Mouse (Mus musculus): ENCODE results near the gene Chmp1a. TPM values are rescaled to one million over a fixed set of nuclear protein-coding genes. Genes with fewer than 3 reads are reported as not detected.
A peak's percentile ranks its signal among the peaks of the same experiment; 100 is the strongest.
"Not testable (repeated sequence)": the region's sequence is repeated elsewhere in the genome, so short reads cannot be mapped to it uniquely, and the experiment has no call there.

Gene Chmp1a
- total RNA-seq, 2 experiments from 2014 or later = 114 to 131 TPM

DNA sequence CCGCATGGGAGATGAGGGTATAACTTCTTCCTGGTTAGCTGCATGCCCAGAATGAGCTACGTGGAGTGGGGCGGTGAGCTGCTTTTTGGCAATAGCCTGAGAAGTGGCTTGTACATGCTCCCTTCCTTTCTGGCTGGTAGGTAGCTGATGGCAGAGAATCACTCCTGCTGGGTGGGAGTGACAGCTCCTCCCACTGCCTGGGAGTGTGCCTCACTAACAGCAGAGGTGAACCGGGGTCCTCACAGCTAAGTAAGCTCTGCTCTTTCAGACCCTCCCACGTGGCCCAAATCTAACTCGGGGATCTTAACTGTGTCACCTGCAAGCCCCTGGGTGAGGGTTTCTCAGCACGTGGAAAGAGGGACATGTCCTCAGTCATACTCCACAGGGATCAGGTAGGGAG lies 20.0 kb upstream of the Chmp1a start:
- DNase-seq (ENCODE audit: low spot score in 2 of 2) = peak in 1 of 2 experiments; percentile 24

DNA sequence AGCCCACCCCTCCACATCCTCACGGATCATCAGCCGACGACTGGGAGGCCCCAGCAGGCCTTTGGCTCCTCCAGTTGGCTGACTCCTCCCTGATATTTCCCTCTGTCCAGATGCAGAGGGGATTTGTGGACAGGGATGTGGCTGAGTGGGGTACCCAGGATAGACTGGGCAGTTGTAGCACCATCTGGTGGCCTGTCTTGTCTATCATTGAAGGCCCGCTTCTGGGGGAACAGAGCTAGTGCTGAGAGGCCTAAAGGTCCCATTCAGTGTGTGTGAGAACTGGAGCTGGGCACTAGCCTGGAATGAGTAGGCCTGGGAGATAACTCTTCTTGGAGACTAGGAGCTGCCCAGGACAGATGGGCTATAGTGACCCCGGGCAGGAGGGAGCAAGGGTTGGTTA lies 19.2 kb upstream of the Chmp1a start:
- peak in 1 of 2 experiments; percentile 29 for DNase-seq (ENCODE audit: low spot score in 2 of 2)

DNA sequence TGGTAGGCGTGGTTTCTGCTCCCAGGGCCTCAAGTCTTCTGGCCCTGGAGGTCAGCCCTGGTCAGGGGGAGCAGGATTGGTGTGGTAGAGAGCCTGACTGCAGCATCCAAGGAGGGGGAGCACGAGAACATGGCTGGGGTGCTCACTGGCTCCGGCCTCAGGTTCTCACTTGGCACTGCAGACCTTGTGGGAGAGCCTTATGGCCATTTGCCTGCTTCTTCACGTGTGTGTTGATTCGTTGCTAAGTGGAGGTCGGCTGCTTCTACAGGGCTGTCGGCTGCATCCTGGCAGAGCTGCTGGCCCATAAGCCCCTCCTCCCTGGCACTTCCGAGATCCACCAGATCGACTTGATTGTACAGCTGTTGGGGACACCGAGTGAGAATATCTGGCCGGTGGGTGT lies 17.8 kb upstream of the Chmp1a start:
- DNase-seq (ENCODE audit: low spot score in 2 of 2) = not testable (repeated sequence)

GRCm38 (mm10) chr8:123228416-123228815 lies 15.9 kb upstream of the Chmp1a start:
- no peak for DNase-seq (ENCODE audit: low spot score in 2 of 2)

- peak; percentile 88 to 95 for DNase-seq (ENCODE audit: low spot score in 2 of 2)
These were observed 12.0 kb upstream of the Chmp1a start, which contains the start of gene Cdk10 for GRCm38 (mm10) chr8:123224278-123225266. Gene Cdk10 (plus strand): TSS chr8:123224842.

GRCm38 (mm10) chr8:123220917-123221316 lies 8.4 kb upstream of the Chmp1a start:
- no peak for DNase-seq (ENCODE audit: low spot score in 2 of 2)

DNA sequence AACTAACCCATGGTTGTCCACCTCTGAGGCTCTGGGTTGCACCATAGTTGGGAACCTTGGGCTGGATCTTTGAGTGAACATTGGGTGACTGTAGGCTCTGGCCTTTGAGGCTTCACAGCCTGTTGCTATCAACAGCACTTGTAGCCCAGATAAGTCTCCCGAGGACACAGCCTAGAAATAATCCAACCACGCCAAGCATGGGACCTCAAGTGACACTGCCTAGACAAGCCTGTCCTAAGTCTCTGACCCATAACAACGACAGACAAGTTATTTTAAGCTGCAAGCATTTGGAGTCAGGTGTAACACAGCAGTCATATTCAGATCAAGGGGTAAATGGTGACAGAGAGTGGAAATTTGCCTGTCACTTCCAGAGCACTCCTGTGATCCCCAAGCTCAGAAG lies 2.9 kb upstream of the Chmp1a start:
- no peak for DNase-seq (ENCODE audit: low spot score in 2 of 2)

DNA sequence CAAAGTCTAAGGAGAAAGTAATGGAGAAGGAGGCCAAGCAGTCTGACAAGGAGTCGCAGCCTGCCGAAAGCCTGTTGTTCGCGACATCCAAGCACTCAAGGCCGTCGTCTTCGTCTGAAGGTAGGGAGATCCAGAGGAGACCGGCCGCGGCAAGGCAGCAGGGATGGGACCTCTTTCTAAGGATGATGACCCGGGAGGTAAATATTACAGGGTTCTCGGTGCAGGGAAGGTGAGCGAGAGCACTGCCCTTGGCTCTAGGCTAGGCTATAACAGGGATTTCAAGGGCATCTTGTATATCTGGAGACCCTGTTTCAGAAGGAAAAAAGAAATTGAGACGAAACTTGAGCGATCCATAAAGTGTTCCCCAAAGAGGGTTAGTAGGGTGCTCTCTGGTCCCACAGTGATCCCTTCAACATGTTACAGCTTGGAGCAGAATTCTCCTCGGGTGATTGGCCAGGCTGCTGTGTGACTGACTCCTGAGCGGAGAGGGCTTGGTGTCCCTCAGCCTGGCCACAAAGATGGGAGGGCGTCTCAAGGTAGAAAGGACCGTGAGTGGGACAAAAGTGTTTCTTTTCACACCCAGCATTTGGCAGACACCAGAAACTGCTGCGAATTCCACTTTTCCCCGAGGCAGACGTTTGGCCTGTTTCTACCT lies 682 bp upstream of the Chmp1a start:
- no peak for DNase-seq (ENCODE audit: low spot score in 2 of 2)

GRCm38 (mm10) chr8:123211876-123212275 lies 687 bp downstream of the Chmp1a start:
- no peak for DNase-seq (ENCODE audit: low spot score in 2 of 2)

DNA sequence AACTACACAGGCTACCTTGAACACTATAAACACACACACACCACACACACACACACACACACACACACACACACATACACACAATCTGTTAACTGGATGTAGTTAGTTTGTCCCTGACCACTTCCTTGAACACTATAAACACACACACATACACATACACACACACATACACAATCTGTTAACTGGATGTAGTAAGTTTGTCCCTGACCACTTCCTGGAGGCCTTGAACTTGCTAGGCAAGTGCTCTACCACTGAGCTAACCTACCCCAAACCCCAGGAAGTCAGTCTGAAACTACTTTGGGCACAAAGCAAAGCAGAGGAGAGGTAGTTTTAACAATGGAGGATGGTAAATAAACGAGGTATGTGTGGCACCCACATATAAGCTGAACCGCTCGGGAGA lies 9.0 kb downstream of the Chmp1a start:
- DNase-seq (ENCODE audit: low spot score in 2 of 2) = no peak

DNA sequence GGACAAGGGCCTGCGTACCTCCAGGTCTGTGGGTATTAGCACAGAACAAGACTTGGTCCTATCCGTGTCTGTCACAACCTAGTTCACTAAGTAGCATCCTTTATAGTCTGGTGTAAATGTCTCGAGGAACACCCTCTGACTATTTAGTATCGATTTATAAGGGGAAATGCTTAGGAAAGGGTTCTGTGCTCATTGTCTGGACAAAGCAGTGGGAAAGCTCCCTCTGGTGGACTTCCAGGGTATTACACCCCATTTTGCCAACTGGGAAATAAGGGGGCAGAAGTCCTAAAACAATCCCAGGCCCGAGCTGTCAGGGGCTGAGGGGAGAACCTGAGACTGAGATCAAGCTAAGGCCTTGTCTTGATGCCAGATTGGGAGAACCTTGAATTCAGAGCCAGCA lies 10.3 kb downstream of the Chmp1a start:
- peak; percentile 79 to 85 for DNase-seq (ENCODE audit: low spot score in 2 of 2)

DNA sequence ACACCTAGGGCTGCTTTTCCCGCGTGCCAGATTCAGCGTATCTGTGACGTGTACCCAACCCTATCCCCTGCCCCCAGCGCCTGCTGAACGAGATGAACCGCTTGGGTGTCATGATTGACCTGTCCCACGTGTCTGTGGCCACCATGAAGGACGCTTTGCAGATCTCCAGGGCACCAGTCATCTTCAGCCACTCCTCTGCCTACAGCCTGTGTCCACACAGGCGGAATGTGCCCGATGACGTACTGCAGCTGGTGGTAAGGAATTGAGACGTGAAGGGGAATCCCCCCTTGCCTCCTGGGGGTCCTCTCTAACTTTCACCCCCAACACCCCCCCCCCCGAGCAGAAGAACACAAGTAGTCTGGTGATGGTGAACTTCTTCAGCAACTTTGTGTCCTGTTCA lies 12.7 kb downstream of the Chmp1a start:
- DNase-seq (ENCODE audit: low spot score in 2 of 2) = no peak

GRCm38 (mm10) chr8:123197016-123197415 lies 15.5 kb downstream of the Chmp1a start:
- not testable (repeated sequence) for DNase-seq (ENCODE audit: low spot score in 2 of 2)

- DNase-seq (ENCODE audit: low spot score in 2 of 2) = no peak
These were observed 18.8 kb downstream of the Chmp1a start for GRCm38 (mm10) chr8:123193771-123194170.

- DNase-seq (ENCODE audit: low spot score in 2 of 2) = no peak
These were observed 20.7 kb downstream of the Chmp1a start for GRCm38 (mm10) chr8:123191908-123192307.

DNA sequence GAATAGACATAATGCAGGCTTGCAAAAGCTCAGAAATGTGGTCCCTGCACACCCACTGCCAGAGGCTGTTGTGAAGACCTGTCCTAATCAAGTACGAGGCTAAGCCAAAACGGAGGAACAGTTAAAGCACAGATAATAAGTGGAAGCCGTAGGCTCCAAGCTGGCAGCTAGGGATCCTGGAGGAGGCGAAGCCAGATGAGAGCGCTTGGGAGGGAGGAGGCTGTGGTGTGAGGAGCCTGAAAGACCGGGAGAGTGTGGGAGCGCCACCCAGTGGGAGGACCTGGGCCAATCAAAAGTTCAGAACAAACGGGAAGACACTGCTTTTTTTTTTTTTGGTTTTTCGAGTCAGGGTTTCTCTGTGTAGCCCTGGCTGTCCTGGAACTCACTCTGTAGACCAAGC lies 21.9 kb downstream of the Chmp1a start:
- DNase-seq (ENCODE audit: low spot score in 2 of 2) = peak; percentile 60 to 78

DNA sequence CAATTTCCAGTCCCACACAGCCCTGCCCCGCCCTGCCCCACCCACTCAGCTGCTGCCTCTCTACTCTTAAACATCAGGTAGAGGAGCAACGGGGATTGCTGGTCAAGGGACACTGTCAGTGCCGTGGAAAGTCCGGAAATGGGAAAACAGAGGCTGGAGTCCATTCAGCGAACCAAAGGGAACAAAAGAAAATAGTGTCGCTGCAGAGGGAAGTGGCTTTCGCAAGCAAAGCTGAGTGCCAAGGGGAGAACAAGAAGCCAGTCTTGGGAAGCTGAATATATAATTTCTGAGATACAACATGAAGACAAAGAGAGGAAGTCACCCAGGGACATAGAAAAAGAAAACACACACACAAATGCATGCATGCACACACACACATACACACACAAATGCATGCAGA lies 23.7 kb downstream of the Chmp1a start:
- no peak for DNase-seq (ENCODE audit: low spot score in 2 of 2)

DNA sequence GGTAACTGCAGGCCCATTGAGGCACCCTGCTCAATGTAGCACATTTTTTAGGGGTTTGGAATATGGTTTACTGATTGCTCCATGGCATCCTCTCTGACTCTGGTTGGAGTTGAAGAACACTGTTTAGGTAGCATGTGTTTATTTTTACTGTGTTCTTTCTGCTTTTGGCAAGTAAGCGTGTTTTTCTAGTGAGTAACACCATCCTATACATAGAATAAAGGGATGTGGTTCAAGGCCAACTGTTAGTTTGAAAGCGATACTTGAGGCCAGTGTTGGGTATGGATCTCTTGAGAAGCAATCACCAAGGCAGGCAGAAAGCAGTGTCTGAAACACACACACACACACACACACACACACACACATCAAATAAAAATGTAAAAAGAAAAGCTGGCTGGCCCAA lies 24.6 kb downstream of the Chmp1a start:
- no peak for DNase-seq (ENCODE audit: low spot score in 2 of 2)

DNA sequence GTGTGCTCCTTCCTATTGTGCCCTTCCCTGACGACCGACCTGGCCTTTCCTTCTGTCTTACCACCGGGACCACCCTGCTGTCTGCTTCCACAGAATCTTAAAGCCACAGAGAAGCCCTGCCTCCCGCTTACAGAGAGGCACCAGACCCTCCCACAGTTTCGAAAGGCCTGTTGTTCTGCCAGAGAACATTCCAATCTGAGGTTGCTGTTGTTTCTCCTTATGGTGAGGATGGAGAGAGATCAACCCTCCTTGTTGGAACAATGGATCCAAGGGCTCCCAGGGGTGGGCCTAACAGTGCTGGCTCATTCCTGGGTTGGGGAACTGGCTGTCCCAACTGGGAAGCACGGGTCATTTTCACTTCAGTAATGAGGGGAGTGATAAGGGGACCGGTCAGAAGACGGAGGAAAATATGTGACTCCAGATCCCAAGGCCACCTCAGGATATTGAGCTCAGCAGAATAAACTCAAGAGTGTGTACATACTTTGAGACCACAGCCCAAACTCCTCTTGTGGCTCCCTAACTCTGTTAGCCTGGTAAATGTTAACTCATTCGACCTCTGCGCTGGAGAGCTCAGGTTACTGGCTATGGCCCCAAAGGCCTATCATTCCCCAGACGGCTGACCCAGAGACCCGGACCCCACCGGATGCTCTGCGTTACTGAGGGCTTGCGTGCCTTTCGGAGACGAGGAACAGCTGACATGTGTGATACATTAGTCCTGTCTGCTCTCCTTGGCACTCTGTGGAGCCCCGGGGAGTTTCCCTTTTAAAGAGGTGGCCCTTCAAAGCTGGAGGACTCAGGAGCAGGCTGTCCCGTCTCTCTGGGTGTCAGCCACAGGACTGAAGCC lies 26.8 kb downstream of the Chmp1a start, which contains the start of gene Dpep1:
TSS of gene Dpep1 (plus strand) at position 677 of the 844 bp plus-strand sequence.
- no peak for DNase-seq (ENCODE audit: low spot score in 2 of 2)

DNA sequence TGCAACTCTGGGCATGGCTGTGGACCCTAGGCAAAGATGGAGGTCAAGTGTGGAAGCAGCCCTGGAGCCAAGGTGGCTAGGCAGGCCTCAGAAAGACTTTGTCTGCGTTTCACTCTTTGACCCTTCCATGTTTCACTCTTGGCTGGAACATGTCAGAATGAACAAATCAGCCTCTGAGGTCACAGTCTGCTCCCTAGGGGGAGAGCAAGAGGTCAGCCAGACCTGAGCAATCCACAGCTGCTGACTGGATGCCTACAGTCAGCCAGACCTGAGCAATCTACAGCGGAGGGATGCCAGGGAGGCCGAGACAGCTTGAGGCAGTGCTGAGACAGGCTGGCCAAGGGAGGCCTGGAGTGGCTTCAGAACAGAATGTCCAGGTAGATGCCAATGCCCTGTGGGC lies 31.2 kb downstream of the Chmp1a start:
- DNase-seq (ENCODE audit: low spot score in 2 of 2) = no peak

DNA sequence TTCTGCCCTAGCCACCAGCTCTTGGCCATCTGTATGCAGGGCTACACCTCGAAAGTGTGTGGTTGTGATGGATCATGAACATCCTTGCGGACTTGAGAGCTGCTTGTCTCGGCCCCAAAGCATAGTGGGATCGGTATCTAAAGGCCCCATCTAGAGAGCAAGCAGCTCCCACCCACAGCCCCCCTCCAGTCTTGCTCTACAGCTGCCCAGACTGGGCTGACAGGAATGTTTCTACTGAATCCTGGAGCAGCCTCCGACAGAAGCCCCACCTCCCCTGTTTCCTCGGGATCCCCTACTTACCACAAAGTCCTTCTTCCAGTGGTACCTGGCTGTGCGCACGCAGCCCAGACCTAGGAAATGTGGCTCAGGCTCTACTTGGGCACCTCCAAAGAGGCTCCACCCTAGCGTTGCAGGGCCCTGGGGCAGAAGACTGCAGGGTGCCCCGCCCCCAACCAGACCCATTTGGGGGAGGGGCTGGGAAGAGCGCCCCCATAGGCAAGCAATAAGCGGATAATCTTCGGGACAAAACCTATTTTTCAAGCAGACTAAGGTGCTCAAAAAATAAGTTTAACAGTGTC lies 54.6 kb downstream of the Chmp1a start, which contains the start of gene Sult5a1:
TSS of gene Sult5a1 (minus strand) at position 428 of the 578 bp plus-strand sequence.
- DNase-seq (ENCODE audit: low spot score in 2 of 2) = no peak
